Mouse (Mus musculus) myocyte (in vitro differentiated cells): ENCODE results near the gene Ndufs7.

ENCODE experiments used
- E2F4 ChIP-seq: IDR thresholded peaks from one replicate; pipeline ENCODE4 v1.6.1; 2011; ENCODE audit warnings: mild to moderate bottlenecking, control low read depth, moderate library complexity; ENCODE audit not compliant: insufficient read depth
- MAX ChIP-seq: IDR thresholded peaks from one replicate; pipeline ENCODE4 v1.6.1; 2011; ENCODE audit warnings: low read depth, mild to moderate bottlenecking, control low read depth

- TF ChIP-seq E2F4 (no peak), MAX (no peak)
These were observed 33.0 kb downstream of the Ndufs7 start for GRCm38 (mm10) chr10:80281921-80282371.
